Mouse (Mus musculus) lung, postnatal 0 days (tissue): Measurements from ENCODE around the gene Aak1. TPM values are rescaled to one million over a fixed set of nuclear protein-coding genes. Genes with fewer than 3 reads are reported as not detected.

ENCODE experiments used
- ATAC-seq: fragments of 200-750 bp; cut with Nextera tagmentation; 2 replicates; pipeline ENCODE4 v1.8.0; 2017; ENCODE audit warnings: moderate library complexity
- DNase-seq: peaks from one replicate; pipeline ENCODE4 v3.0.0-alpha.2; 2016; ENCODE audit warnings: low spot score
- H3K27ac ChIP-seq: fragments of 300-500 bp; sonication (generic); 2 replicates; pipeline ENCODE4 v1.5.1; 2014; ENCODE audit warnings: antibody characterized with exemption, mild to moderate bottlenecking, low read length, mixed read lengths
- H3K27me3 ChIP-seq: fragments of 300-500 bp; sonication (generic); replicated peaks from 2 replicates; pipeline ENCODE4 v1.6.1; 2014; ENCODE audit warnings: low read length, mixed read lengths; ENCODE audit not compliant: insufficient read depth
- H3K36me3 ChIP-seq: fragments of 300-500 bp; sonication (generic); 2 replicates; pipeline ENCODE4 v1.6.1; 2014; ENCODE audit warnings: low read length, mixed read lengths; ENCODE audit not compliant: insufficient read depth
- H3K4me1 ChIP-seq: fragments of 300-500 bp; sonication (generic); 2 replicates; pipeline ENCODE4 v1.6.1; 2014; ENCODE audit warnings: antibody characterized with exemption, low read depth, low read length, mixed read lengths; ENCODE audit not compliant: insufficient read depth
- H3K4me2 ChIP-seq: fragments of 300-500 bp; sonication (generic); replicated peaks from 2 replicates; pipeline ENCODE4 v1.6.1; 2014; ENCODE audit warnings: low read depth, mild to moderate bottlenecking, low read length, moderate library complexity, mixed read lengths
- H3K4me3 ChIP-seq: fragments of 300-500 bp; sonication (generic); 2 replicates; pipeline ENCODE4 v1.5.1; 2014; ENCODE audit warnings: low read depth, low read length
- H3K9ac ChIP-seq: fragments of 300-500 bp; sonication (generic); replicated peaks from 2 replicates; pipeline ENCODE4 v1.6.1; 2014; ENCODE audit warnings: low read depth, mild to moderate bottlenecking
- H3K9me3 ChIP-seq: fragments of 300-500 bp; sonication (generic); 2 replicates; pipeline ENCODE4 v1.6.1; 2016; ENCODE audit warnings: low read length, mixed read lengths
- CTCF ChIP-seq: IDR thresholded peaks from 2 replicates; pipeline ENCODE4 v1.5.1; 2016; ENCODE audit warnings: antibody characterized with exemption, mild to moderate bottlenecking
- EP300 ChIP-seq: IDR thresholded peaks from 2 replicates; pipeline ENCODE4 v1.6.1; 2016; ENCODE audit warnings: antibody characterized with exemption, mild to moderate bottlenecking, control low read depth
- WGBS: fragments of 180-500 bp; shearing (Covaris S2); extraction: QIAGEN DNeasy Blood & Tissue Kit; methylation state at CpG from one replicate; pipeline ENCODE4 v1.1.7; 2014; 5-methylcytosine and 5-hydroxymethylcytosine counted together
- polyA plus RNA-seq: library from polyadenylated mRNA; unstranded; fragments of >200 nt; fragmentation: Nextera tagmentation; extraction: Ambion mirVana; gene quantifications from 2 replicates; pipeline ENCODE4 v1.2.1, GENCODE M21; 2015

Gene Aak1
- polyA plus RNA-seq, 1 experiment from 2014 or later = 6.3 TPM

DNA sequence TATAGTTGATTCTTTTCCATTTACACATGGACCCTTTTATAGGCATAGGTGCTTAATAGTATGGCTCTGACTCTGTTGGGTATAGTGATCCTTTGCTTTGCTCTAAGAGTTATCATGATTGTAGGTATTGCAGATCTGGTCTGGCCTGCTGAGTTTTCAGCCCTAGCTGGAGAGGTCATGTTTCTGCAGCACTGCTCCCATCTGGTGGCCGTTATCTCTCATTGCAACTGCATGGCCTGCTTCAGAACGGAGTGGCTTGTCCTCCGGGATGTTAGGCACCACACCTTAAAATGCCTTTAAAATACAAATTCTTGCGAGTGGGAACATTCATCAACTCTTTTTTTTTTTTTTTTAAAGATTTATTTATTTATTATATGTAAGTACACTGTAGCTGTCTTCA, 72.6 kb downstream of the Aak1 start:
- H3K4me2 ChIP-seq = no peak overlapping the region
- H3K4me3 ChIP-seq = no peak overlapping the region
- DNase-seq (peak; percentile 84), ATAC-seq (peak; percentile 84)
- peaks cover 6% of the 10 kb centered on the region; the same call in 1 of the 2 replicates for H3K4me1 ChIP-seq
- H3K36me3 ChIP-seq = no peaks in the 10 kb centered on the region
- 23% methylated on average over 4 of the region's 4 CpGs for WGBS
- no peak overlapping the region for H3K9ac ChIP-seq
- H3K9me3 ChIP-seq = no peaks in the 10 kb centered on the region
- peak; percentile 91 for TF ChIP-seq CTCF
- TF ChIP-seq EP300 = no peak
- H3K27me3 ChIP-seq = no peaks in the 10 kb centered on the region
- H3K27ac ChIP-seq = no peak overlapping the region

- no peak overlapping the region for H3K27ac ChIP-seq
- H3K4me2 ChIP-seq = no peak overlapping the region
- H3K9ac ChIP-seq = no peak overlapping the region
- 0 out of 2 replicates have a peak, but pooled peaks cover 4% of the 10 kb centered on the region for H3K36me3 ChIP-seq
- TF ChIP-seq EP300 (no peak), CTCF (no peak)
- ATAC-seq = no peak
- H3K4me1 ChIP-seq = no peaks in the 10 kb centered on the region
- WGBS = 89% methylated on average over 4 of the region's 4 CpGs
- H3K9me3 ChIP-seq = no peaks in the 10 kb centered on the region
- H3K4me3 ChIP-seq = no peak overlapping the region
- H3K27me3 ChIP-seq = no peaks in the 10 kb centered on the region
- DNase-seq = no peak
Measured at GRCm38 (mm10) chr6:86924746-86925145, 75.4 kb downstream of the Aak1 start.

DNA sequence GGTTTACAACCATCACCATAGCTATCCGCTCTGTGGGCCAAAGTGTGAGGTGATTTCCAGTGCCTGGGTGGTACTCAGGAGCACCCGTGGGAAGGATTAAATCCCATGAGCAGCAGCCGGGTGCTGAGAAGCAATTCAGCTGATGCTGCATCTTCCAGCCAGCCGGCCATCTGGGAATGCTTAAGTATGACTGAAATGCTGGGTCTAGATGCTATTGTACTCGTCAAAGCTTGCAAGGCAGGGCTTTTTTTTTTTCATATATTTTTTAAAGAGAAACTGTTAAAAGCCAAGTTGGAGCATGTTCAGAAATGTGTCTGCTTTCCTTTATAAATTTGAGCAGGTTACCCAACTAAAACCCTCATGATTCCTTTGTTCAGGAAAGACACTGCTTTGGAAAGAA, 85.2 kb downstream of the Aak1 start:
- no peak overlapping the region for H3K9ac ChIP-seq
- no peaks in the 10 kb centered on the region for H3K4me1 ChIP-seq
- no peak overlapping the region for H3K4me2 ChIP-seq
- DNase-seq (no peak), ATAC-seq (no peak)
- H3K4me3 ChIP-seq = no peak overlapping the region
- TF ChIP-seq CTCF (no peak), EP300 (no peak)
- no peaks in the 10 kb centered on the region for H3K27me3 ChIP-seq
- WGBS = 76% methylated on average over 5 of the region's 5 CpGs
- H3K9me3 ChIP-seq = no peaks in the 10 kb centered on the region
- H3K36me3 ChIP-seq = peaks cover 14% of the 10 kb centered on the region; the same call in 1 of the 2 replicates
- H3K27ac ChIP-seq = no peak overlapping the region

- TF ChIP-seq EP300 (no peak), CTCF (no peak)
- ATAC-seq = no peak
- WGBS = 86% methylated on average over 7 of the region's 7 CpGs
Measured at GRCm38 (mm10) chr6:86939797-86940196, 90.5 kb downstream of the Aak1 start.

GRCm38 (mm10) chr6:86940966-86941365, 91.6 kb downstream of the Aak1 start:
- no peak overlapping the region for H3K27ac ChIP-seq
- no peaks in the 10 kb centered on the region for H3K9me3 ChIP-seq
- peaks cover 5% of the 10 kb centered on the region; the same call in 1 of the 2 replicates for H3K36me3 ChIP-seq
- H3K27me3 ChIP-seq = no peaks in the 10 kb centered on the region
- no peaks in the 10 kb centered on the region for H3K4me1 ChIP-seq
- 93% methylated on average over 9 of the region's 9 CpGs for WGBS
- DNase-seq = no peak
- no peak overlapping the region for H3K4me3 ChIP-seq
- TF ChIP-seq CTCF = no peak
- no peak for TF ChIP-seq EP300
- H3K9ac ChIP-seq = no peak overlapping the region
- no peak for ATAC-seq
- H3K4me2 ChIP-seq = no peak overlapping the region

More at GRCm38 (mm10) chr6:86939797-86940196, 90.5 kb downstream of the Aak1 start:
- DNase-seq = no peak
- no peaks in the 10 kb centered on the region for H3K4me1 ChIP-seq
- no peak overlapping the region for H3K9ac ChIP-seq
- H3K27me3 ChIP-seq = no peaks in the 10 kb centered on the region
- peaks cover 14% of the 10 kb centered on the region; the same call in 1 of the 2 replicates for H3K36me3 ChIP-seq
- no peak overlapping the region for H3K4me3 ChIP-seq
- no peak overlapping the region for H3K27ac ChIP-seq
- H3K4me2 ChIP-seq = no peak overlapping the region
- no peaks in the 10 kb centered on the region for H3K9me3 ChIP-seq

GRCm38 (mm10) chr6:86947100-86947499, 97.8 kb downstream of the Aak1 start:
- H3K9ac ChIP-seq = no peak overlapping the region
- no peaks in the 10 kb centered on the region for H3K9me3 ChIP-seq
- no peak overlapping the region for H3K27ac ChIP-seq
- WGBS = 76% methylated on average over 8 of the region's 8 CpGs
- TF ChIP-seq CTCF (no peak), EP300 (no peak)
- no peak overlapping the region for H3K4me2 ChIP-seq
- no peaks in the 10 kb centered on the region for H3K4me1 ChIP-seq
- no peak overlapping the region for H3K4me3 ChIP-seq
- H3K27me3 ChIP-seq = no peaks in the 10 kb centered on the region
- ATAC-seq (no peak), DNase-seq (no peak)
- peaks cover 12% of the 10 kb centered on the region; the same call in 1 of the 2 replicates for H3K36me3 ChIP-seq

- no peaks in the 10 kb centered on the region for H3K9me3 ChIP-seq
- no peak overlapping the region for H3K4me2 ChIP-seq
- no peaks in the 10 kb centered on the region for H3K27me3 ChIP-seq
- H3K36me3 ChIP-seq = peaks cover 12% of the 10 kb centered on the region; the same call in 1 of the 2 replicates
- 70% methylated on average over 2 of the region's 2 CpGs for WGBS
- H3K27ac ChIP-seq = no peak overlapping the region
- no peak for DNase-seq
- no peak overlapping the region for H3K9ac ChIP-seq
- no peaks in the 10 kb centered on the region for H3K4me1 ChIP-seq
- no peak overlapping the region for H3K4me3 ChIP-seq
- TF ChIP-seq CTCF = no peak
- no peak for TF ChIP-seq EP300
- ATAC-seq = no peak
Measured at GRCm38 (mm10) chr6:86948746-86949145, 99.4 kb downstream of the Aak1 start.
